Mouse (Mus musculus) adrenal gland, postnatal 36 days (tissue): ENCODE results near the gene Cpt1b. TPM values are rescaled to one million over a fixed set of nuclear protein-coding genes. Genes with fewer than 3 reads are reported as not detected.
"Not testable (repeated sequence)": the region's sequence is repeated elsewhere in the genome, so short reads cannot be mapped to it uniquely, and the experiment has no call there.

Source experiments
- DNase-seq, 2 experiments: peaks; one replicate each; pipeline ENCODE4 v3.0.0; 2021; ENCODE audit warnings: mixed read lengths in 1 of 2
- total RNA-seq, 2 experiments: library from RNA; stranded (reverse); gene quantifications; 2 replicates each; pipeline ENCODE4 v1.2.3; 2021

Cpt1b gene
- total RNA-seq, 2 experiments from 2014 or later: 84.6 to 143 TPM

DNA sequence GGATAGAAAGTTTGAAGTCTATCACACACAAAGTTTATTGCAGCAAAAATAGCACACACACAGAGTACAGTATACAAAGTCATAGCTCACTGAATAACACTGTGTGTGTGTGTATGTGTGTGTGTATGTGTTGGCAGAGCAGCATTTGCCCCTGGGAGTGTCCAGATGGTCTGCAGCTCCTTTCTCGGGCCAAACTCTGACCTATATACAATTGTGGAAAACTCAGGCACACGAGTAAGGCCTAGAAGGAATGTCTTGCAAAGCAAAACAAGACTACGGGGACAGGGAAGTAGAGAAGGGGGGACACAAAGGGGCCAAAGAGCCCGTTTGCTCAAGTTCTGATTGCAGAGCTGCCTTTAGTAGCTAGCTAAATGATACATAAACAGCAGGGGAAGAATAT, 7.3 kb upstream of the Cpt1b start:
- DNase-seq: no peak

DNA sequence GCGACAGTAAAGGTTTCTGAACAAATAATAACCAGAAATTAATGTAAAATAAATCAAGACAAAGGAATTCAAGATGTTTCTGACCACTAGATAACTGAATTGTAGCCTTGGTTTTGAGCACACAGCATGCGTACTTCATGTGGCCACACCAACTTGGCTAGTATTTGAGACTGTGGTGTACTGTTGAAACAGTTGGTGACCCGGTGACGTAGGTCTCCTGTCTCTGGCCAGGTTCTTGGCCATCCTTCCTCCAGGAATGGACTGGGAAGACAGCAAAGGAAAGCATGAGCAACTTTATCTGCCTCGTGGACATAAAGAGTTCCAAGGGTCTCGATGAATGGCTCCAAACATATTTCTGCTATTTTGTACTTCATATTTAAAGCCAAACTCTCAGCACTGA, 6.1 kb upstream of the Cpt1b start:
- DNase-seq: no peak

DNA sequence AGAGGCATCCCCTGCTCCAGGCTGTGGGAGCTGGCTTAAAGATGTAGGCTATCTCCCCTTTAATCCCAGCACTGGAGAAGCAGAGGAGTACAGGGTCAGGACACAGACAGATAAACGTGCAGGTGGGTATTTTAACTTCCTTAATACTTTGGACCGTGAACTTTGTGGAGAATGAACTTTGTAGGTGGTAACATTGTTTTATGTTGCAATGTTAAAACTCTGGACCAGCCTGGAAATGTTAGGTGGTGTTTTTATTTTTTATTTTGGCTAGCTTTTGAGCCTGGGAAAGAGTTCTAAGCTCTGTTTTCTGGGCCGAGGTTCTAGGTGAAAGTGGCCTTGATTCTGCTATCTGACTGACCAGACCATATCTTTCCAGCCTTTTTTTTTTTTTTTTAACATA, 5.6 kb upstream of the Cpt1b start:
- no peak for DNase-seq

DNA sequence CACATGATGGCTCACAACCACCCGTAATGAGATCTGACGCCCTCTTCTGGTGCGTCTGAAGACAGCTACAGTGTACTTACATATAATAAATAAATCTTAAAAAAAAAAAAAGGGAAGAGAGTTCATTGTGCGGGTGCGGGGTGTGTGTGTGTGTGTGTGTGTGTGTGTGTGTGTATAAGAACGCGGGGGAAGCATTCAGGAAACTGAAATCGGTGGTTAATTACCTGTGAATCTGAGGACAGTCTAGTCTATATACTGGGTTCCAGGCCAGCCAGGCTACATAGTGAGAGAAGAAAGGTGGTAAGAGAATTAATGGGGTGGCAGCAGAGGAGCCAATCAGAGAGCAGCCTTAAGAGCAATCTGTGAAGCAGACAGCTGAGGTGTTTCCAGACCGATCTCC, 5.1 kb upstream of the Cpt1b start:
- DNase-seq: not testable (repeated sequence)

DNA sequence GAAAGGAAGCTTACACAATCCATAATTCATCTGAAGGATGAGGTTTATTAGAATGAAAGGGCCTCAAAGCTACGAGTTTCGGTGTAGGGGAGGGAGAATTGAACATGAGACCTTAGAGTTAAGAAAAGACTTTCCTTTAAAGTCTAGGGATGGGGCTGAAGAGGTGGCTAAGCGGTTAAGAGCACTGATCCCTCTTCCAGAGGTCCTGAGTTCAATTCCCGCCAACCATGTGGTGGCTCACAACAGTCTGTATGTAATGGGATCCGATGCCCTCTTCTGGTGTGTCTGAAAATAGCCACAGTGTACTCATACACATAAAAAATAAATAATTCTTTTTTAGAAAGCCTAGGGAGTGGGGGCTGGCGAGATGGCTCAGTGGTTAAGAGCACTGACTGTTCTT, 4.7 kb upstream of the Cpt1b start:
- DNase-seq: no peak

DNA sequence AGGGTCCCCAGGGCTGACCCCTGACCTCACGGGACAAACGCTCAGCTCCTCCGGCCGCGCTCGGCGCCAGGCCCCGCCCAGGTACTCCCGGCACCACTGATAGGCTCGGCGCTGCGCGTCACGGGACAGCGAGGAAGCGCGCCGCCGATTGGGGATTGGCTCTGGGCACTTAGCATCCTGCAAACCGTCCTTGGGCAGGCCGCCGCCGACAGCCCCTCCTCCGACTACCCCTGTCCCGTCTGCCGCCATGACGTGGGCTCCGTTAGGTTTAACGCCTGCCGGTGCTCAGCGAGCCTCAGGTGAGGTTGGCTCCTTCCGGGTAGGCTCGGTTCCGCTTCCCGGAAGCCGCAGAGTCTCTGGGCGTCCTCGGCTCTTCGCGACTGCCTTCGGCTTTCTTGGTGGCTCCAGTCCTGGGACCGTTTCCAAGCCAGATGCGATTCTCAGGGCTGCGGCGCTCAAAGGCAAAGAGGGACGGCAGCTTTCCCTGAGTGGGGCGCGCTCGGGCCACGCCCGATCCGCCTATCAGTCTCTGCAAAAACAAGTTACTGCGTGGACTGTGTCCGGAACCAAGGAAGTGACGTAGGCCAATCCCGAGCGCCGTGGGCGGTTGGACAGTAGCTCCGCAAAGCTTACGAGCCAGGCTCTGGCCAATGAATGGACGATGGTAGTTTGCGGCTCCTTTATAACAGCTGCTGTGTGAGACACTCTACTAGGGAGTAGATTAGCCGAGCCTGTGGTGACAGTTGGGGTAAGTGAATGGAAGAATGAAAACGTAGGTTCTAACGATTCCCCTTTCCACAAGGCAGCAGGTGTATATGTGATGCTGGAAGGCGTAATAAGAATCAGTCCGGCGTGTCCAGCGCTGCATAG, 3.9 kb upstream of the Cpt1b start, which contains the start of the genes C730034F03Rik, Gm44502 and Chkb:
TSS of gene C730034F03Rik (plus strand) at position 238 of the 870 bp plus-strand sequence.
TSS of gene Gm44502 (minus strand) at position 345 of the 870 bp plus-strand sequence.
TSS of gene Chkb (minus strand) at position 557 of the 870 bp plus-strand sequence.
- DNase-seq: peak; percentile 94 to 97

DNA sequence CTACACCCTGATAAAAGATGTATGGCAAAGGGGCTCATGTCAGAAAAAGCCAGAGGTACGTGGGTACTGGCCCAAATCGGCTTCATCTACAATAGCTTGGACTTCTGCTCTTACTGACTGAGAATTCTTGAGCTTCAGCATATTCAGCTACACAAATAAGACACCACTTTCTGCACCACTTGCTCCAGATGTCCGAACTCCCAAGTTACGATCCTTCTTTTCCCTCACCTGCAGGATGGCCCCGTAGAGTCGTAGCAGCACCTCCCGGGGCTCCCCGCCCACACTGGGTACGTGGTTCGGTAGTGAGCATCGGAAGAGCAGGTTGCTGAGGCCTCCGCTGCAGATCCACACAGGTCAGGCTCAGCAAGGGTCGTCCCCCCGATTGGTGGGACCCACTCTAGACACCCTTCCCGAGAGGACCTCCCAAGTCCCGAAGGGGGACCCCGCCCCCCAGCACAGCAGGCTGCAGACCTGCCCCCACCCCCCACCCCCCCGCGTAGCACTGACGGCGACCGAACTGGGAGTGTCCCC, 3.2 kb upstream of the Cpt1b start:
- no peak for DNase-seq

DNA sequence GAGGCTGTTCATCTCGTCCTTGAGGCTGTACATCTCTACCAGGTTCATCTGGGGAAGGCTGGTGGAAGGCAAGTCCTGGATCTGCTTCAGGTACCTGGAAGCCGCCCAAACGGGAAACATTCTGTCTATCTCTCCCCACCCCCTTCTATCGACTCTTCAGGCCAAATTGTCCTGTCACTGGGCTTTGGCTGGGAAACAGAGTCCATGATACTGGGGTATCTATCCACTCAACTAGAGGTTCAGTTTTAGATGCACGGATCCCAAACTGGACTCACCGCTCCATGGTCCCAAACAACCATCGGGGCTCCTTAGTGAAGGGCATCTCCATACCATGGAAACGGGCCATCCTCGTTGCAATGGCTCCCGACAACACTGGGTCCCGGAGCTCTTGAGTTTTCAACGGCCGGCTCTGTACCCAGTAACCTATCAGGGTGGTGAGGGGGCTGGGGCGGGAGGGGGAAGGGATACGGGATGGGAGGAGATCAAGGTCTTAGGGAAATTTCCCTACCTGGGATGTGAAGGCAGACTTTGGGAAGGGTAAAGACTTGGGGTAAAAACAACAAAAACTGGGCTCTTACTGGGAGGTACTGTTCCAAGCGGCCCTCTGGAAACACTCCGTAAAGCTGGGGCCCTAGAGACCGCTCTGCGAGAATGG, 2.6 kb upstream of the Cpt1b start:
- DNase-seq: no peak

DNA sequence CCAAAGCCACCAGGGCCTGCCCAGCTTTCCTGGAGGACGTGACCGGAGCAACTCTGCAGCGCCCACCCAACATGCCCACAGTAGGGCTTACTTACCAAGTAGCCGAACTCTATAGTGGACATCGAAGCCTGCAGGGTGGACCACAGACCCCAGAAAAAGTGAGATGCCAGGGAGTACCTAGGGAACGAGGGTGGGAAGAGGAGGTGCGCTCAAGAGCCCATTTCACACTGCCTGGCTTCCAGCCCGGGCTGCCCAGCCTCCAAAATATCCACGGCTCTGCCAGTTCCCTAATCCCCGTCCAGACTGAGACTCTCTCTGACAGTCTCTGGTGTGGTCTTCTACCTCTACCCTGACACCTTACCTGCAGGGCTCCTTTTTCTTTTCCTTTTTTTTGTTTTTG, 1.1 kb upstream of the Cpt1b start:
- DNase-seq: no peak

DNA sequence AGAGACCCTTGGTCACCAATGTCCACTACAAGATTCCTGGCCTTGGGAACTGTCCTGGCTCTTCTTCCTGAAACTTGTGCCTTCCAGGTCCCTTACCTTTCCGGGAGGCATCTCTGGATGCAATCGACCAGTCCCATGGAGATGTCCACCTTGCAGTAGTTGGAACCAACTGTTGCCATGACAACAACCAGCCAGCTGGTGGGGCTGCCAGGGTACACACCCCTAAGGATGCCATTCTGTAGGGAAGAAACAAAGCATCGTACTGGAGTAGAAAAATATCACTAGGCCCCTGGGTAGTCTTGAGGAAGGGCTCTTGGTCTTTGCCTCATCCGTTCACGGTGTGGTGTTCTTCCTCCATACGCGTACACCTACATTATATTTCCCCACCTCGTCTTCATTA, 1.0 kb downstream of the Cpt1b start:
- DNase-seq: no peak

DNA sequence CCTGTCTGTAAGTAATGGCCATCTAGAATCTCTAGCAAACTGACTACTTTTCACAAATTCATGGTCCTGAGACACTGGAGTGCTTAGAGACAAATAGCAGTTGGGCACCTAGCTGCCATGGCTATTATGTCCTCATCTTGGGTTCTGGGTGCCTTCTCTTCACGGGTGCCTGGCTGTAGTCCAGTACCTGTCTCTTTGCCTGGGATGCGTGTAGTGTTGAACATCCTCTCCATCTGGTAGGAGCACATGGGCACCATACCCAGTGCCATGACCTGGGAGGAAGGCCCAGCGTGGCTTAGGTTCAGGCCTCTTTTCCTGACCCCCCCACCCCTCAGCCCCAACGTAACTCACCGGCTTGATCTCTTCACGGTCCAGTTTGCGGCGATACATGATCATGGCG, 3.7 kb downstream of the Cpt1b start:
- DNase-seq: no peak

DNA sequence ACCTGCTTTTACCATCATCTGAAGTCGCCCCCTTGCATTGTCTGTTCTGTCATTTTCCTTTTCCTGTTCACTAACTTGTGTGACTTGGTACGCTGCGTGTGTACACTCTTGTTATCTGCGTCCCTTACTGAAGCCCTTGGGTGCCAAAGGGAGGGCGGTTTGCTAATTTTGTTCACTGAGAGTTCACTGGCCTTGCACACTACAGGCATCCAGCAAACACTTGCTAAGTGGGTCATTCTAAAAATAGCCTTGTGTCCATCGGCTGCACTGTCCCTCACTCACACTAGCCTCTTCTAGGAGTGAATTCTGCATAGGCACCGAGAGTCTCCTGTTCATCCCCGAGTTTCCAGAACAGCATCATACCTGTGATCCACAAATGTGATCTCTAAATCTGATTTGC, 10.4 kb downstream of the Cpt1b start:
- no peak for DNase-seq

DNA sequence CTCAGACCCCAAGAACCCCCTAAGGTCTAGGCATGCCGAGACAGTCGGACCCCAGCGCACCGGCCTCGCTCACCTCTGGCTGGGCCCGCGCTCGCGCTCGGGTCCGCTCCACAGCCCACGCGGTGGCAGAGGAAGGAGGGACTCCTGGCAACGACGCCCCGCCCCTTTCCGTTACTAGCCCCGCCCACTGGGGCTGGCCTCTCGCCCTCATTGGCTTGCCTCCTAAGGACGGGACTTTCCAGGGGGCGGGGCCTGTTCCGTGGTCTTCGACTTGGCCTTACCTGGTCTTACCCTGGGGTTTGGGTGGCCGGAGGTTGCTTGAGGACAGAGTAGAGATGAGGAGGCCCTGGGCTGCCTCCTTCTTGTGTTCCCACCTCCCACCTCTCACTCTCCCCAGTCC, 15.5 kb downstream of the Cpt1b start, which contains the start of gene Syce3:
TSS of gene Syce3 (minus strand) at position 386 of the 400 bp plus-strand sequence.
- no peak for DNase-seq

DNA sequence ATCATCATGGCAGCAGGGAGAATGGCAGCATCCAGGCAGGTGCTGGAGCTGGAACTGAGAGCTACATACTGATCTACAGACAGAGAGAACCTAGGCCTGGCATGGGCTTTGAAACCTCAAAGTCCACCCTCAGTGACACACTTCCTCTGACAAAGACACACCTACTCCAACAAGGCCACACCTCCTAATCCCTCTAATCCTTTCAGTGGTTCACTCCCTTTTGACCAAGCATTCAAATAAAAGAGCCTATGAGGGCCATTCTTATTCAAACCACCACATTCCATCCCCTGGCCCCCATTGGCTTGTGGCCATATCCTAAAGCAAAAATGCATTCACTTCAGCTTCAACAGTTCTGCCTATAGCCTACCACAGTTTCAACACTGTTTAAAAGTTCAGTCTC, 19.0 kb downstream of the Cpt1b start:
- no peak for DNase-seq

DNA sequence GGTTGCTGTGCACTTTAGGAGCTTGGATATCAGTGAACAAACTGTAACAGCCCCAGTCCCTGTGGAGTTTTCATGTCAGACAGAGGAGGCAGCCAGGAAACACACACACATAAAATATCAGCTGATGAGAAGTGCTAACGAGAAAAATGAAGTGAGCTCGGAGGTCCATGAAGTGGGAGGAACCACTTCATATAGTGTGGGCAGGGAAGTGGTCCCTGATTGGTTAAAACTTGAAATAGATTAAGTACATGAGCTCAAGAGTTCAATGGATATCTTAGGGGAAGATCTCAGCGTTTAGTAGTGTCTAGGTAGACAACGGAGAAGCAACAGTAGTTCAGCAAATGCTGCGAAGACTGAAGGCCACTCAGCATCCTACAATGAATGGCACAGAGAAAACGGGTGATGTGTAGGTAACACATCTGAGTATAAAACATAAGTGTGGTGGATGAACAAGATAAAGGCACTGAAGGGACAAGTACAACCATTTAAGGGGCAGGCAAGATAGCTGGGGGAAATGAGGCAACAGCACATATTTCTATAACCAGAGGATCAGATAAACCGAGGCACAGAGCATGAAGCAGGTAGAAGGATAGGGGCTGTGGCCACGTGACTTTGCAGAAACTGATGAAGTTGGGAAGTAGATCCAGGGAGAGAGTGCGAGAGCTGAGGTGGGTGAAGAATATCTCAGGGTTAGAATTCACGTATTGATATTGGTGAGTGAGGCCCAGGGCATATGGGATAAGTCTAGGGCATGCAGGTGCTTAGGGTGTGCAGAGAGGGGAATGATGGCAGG, 20.6 kb downstream of the Cpt1b start:
- no peak for DNase-seq

DNA sequence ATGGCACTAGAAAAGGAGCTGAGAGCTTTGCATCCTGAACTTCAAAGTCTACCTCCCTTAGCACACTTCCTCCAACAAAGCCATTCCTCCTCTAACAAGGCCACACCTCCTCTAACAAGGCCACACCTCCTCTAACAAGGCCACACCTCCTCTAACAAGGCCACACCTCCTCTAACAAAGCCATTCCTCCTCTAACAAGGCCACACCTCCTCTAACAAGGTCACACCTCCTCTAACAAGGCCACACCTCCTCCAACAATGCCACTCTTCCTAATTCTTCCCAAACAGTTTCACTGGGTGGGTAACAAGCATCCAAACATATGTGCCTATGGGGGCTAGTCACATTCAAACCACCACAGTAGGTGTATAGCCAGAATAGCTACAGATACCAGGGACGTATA, 23.2 kb downstream of the Cpt1b start:
- DNase-seq: no peak

DNA sequence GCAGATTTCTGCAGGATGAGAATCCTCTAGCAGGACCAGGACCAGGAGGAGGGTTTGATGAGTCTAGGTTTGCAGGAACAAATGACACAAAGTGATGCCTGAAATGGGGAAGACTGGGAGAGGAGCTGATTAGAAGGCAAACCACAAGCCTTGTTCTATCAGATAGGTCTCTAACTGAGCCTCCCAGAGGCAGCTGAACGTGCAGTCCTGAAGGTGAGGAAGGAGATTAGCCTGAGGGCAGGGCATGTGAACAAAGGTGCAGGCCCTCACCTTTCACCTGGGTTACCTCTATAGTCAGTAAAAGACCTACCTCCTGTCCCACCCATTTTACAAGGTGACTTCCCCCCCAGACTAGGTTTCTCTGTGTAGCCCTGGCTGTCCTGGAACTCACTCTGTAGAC, 25.9 kb downstream of the Cpt1b start:
- DNase-seq: no peak

DNA sequence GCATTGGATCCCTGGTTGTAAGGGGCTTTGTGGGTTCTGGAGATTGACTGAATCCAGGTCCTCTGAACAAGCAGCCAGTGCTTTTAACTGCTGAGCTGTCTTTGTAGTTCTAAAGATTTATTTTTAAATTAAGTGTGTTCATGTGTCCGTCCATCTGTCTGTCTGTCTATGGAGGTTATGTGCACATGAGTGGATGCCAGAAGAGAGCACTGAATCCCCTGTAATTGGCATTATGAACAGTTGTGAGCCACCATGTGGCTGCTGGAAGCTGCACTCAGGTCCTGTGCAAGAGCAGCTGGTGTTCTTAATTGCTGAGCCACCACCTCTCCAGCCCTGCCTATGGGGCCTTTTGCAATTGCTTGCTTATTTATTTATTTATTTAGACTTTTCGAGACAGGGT, 27.5 kb downstream of the Cpt1b start:
- DNase-seq: no peak

DNA sequence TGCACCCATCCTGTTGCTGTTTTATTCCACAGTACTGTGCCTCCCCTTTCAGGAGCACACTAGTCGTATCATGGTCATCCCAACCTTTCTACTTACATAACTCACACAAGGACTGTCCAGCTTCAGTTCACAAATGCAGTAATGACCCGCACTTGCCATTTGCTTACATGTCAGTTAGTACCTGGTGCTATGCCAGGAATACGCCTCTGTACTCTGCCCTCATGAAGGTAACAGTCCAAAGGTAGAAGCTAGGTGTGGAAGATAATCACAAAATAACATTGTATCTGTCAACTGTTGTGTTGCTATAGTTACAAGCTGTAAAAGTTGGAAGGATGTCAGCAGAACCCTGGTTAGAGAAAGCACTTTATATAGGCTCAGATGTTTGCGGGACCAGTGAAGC, 28.8 kb downstream of the Cpt1b start:
- no peak for DNase-seq

DNA sequence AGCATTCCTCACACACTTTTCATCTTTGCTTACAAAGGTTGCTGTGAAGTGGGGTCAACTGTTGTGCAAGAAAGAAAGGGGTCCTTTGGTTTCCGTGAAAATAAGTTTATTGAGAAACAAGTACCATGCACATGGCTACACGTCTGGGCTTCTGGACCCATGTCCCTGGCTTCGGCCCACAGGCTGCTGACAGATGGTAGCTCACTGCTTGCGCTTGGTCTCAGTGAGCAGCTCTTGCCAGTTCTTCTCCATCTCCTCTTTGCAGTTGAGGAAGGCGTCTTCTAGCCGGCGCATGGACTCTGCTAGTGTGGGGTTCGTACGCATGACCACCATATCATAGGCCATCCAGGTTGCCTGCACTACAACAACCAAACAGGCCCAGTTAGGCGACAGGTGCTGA, 35.6 kb downstream of the Cpt1b start:
- no peak for DNase-seq

DNA sequence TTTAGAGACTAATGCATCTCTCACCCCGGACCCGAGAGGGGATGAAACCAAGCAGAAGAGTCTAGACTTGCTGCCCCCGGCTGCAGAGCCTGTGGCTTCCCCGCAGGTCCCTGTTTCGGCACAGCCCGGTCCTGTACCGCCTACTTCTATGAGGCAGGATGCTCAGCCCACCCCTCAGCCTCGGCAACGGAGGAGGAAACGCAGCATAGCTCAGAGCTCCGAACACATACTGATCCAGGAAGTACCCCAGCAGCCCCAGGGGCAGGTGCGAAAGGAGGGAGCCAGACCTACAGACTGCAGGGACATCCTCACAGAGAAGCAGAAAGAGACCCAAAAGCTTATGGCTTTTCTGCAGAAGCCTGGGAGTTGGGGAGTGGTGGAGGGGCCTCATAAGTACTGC, 38.5 kb downstream of the Cpt1b start:
- no peak for DNase-seq

DNA sequence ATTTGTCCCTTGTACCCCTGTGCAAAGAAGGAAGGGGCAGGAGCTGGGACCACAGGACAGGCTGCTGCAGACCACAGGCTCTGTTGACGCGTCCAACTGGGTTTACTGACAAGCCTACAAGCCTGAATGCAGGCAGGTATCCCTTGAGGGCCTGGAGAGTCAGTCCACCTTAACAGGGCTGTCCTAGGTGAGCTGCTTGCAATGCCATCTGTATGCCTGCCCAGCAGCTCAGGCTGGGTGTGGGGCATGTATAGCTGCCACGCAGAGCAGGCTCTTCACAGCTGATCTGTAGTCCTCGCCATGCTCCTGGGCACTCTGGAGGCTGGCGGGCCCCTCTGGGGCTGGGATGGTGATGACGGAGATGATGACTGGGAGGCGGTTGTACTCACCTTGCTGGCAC, 41.0 kb downstream of the Cpt1b start, which contains the start of gene Klhdc7b:
TSS of gene Klhdc7b (plus strand) at position 301 of the 400 bp plus-strand sequence.
- DNase-seq: no peak
